Mouse (Mus musculus) intestine, embryonic 14.5 days (tissue): ENCODE measurements around the gene Sod2. TPM values are rescaled to one million over a fixed set of nuclear protein-coding genes. Genes with fewer than 3 reads are reported as not detected.
"Not testable (repeated sequence)": the region's sequence is repeated elsewhere in the genome, so short reads cannot be mapped to it uniquely, and the experiment has no call there.

ENCODE experiments used
- ATAC-seq: fragments of 200-750 bp; cut with Nextera tagmentation; replicated peaks from 2 replicates; pipeline ENCODE4 v1.8.0; 2017; ENCODE audit warnings: low read depth, moderate number of reproducible peaks, moderate TSS enrichment, moderate library complexity; ENCODE audit not compliant: low FRiP score, low TSS enrichment
- DNase-seq: peaks from one replicate; pipeline ENCODE4 v3.0.0-alpha.2; 2018; ENCODE audit warnings: low spot score
- H3K27ac ChIP-seq: fragments of 300-500 bp; sonication (generic); 2 replicates; pipeline ENCODE4 v1.5.1; 2014; ENCODE audit warnings: low read depth, mild to moderate bottlenecking, control low read depth
- H3K27me3 ChIP-seq: fragments of 300-500 bp; sonication (generic); replicated peaks from 2 replicates; pipeline ENCODE4 v1.6.1; 2014; ENCODE audit warnings: low read length, control low read depth; ENCODE audit not compliant: control insufficient read depth, insufficient read depth
- H3K36me3 ChIP-seq: fragments of 300-500 bp; sonication (generic); 2 replicates; pipeline ENCODE4 v1.6.1; 2014; ENCODE audit warnings: low read length, control low read depth; ENCODE audit not compliant: control insufficient read depth, insufficient read depth
- H3K4me1 ChIP-seq: fragments of 300-500 bp; sonication (generic); replicated peaks from 2 replicates; pipeline ENCODE4 v1.6.1; 2014; ENCODE audit warnings: low read length, control low read depth, mixed read lengths; ENCODE audit not compliant: control insufficient read depth, insufficient read depth
- H3K4me2 ChIP-seq: fragments of 300-500 bp; sonication (generic); 2 replicates; pipeline ENCODE4 v1.6.1; 2014; ENCODE audit warnings: low read length
- H3K4me3 ChIP-seq: fragments of 300-500 bp; sonication (generic); 2 replicates; pipeline ENCODE4 v1.5.1; 2014; ENCODE audit warnings: low read depth, low read length, control low read depth, mixed read lengths
- H3K9ac ChIP-seq: fragments of 300-500 bp; sonication (generic); 2 replicates; pipeline ENCODE4 v1.6.1; 2014; ENCODE audit warnings: mild to moderate bottlenecking, low read length
- H3K9me3 ChIP-seq: fragments of 300-500 bp; sonication (generic); 2 replicates; pipeline ENCODE4 v1.6.1; 2016; ENCODE audit warnings: low read length, control low read depth; ENCODE audit not compliant: control insufficient read depth
- WGBS: fragments of 180-500 bp; shearing (Covaris S2); extraction: QIAGEN DNeasy Blood & Tissue Kit; methylation state at CpG from one replicate; pipeline ENCODE4 v1.1.7; 2014; 5-methylcytosine and 5-hydroxymethylcytosine counted together
- polyA plus RNA-seq: library from polyadenylated mRNA; unstranded; fragments of >200 nt; fragmentation: Nextera tagmentation; extraction: Ambion mirVana; gene quantifications from 2 replicates; pipeline ENCODE4 v1.2.1, GENCODE M21; 2014

Gene Sod2
- polyA plus RNA-seq, 1 experiment from 2014 or later, result 149 TPM

GRCm38 (mm10) chr17:13002243-13002642, 4.4 kb upstream of the Sod2 start:
- H3K36me3 ChIP-seq, DNase-seq, ATAC-seq, H3K27ac ChIP-seq, H3K27me3 ChIP-seq, H3K4me3 ChIP-seq, H3K9me3 ChIP-seq, H3K4me2 ChIP-seq, H3K4me1 ChIP-seq, H3K9ac ChIP-seq: not testable (repeated sequence)
- 90% methylated on average over 5 of the region's 5 CpGs for WGBS

- H3K36me3 ChIP-seq, H3K9ac ChIP-seq, ATAC-seq, H3K9me3 ChIP-seq, DNase-seq, H3K27ac ChIP-seq, H3K4me2 ChIP-seq, H3K27me3 ChIP-seq, H3K4me3 ChIP-seq: not testable (repeated sequence)
- 71% methylated on average over 2 of the region's 2 CpGs for WGBS
- H3K4me1 ChIP-seq, result peaks cover 10% of the 10 kb centered on the region
These were observed 2.2 kb upstream of the Sod2 start for GRCm38 (mm10) chr17:13004436-13004835.

- Histone ChIP-seq H3K4me2 (peak overlapping the region; percentile 60), H3K27me3 (no peaks in the 10 kb centered on the region), H3K9me3 (no peaks in the 10 kb centered on the region), H3K4me3 (peak overlapping the region; percentile 52), H3K9ac (0 out of 2 replicates have a peak overlapping the region, but pooled peaks have one; percentile 32), H3K36me3 (peaks cover 10% of the 10 kb centered on the region; the same call in 1 of the 2 replicates), H3K27ac (peak overlapping the region; percentile 54; the same call in 1 of the 2 replicates), H3K4me1 (peaks cover 10% of the 10 kb centered on the region)
- 45% methylated on average over 5 of the region's 5 CpGs for WGBS
- DNase-seq (no peak), ATAC-seq (no peak)
These were observed 338 bp downstream of the Sod2 start for GRCm38 (mm10) chr17:13006984-13007383.

- no peaks in the 10 kb centered on the region for H3K9me3 ChIP-seq
- peak overlapping the region; percentile 54 for H3K27ac ChIP-seq
- ATAC-seq, result peak; percentile 97
- peak overlapping the region; percentile 40 for H3K9ac ChIP-seq
- peak overlapping the region; percentile 60 for H3K4me2 ChIP-seq
- peak overlapping the region; percentile 52 for H3K4me3 ChIP-seq
- no peaks in the 10 kb centered on the region for H3K27me3 ChIP-seq
- under 1% methylated on average over 75 of the region's 76 CpGs for WGBS
- peak; percentile 98 for DNase-seq
- H3K4me1 ChIP-seq, result peaks cover 10% of the 10 kb centered on the region
- peaks cover 18% of the 10 kb centered on the region; the same call in 1 of the 2 replicates for H3K36me3 ChIP-seq
These were observed 1.2 kb downstream of the Sod2 start for GRCm38 (mm10) chr17:13007730-13008425.

- H3K27me3 ChIP-seq, result no peaks in the 10 kb centered on the region
- H3K27ac ChIP-seq, result peak overlapping the region; percentile 54; the same call in 1 of the 2 replicates
- peaks cover 10% of the 10 kb centered on the region for H3K4me1 ChIP-seq
- DNase-seq, result no peak
- WGBS, result 5% methylated on average over 10 of the region's 10 CpGs
- peak overlapping the region; percentile 52 for H3K4me3 ChIP-seq
- peaks cover 25% of the 10 kb centered on the region for H3K36me3 ChIP-seq
- ATAC-seq, result no peak
- H3K9ac ChIP-seq, result peak overlapping the region; percentile 40
- no peaks in the 10 kb centered on the region for H3K9me3 ChIP-seq
- H3K4me2 ChIP-seq, result peak overlapping the region; percentile 60
These were observed 1.9 kb downstream of the Sod2 start for GRCm38 (mm10) chr17:13008528-13008927.

GRCm38 (mm10) chr17:13009887-13010286, 3.2 kb downstream of the Sod2 start:
- Histone ChIP-seq H3K27me3 (no peaks in the 10 kb centered on the region), H3K4me2 (no peak overlapping the region), H3K27ac (no peak overlapping the region), H3K4me1 (peaks cover 10% of the 10 kb centered on the region), H3K9ac (no peak overlapping the region), H3K4me3 (no peak overlapping the region), H3K9me3 (no peaks in the 10 kb centered on the region), H3K36me3 (peaks cover 38% of the 10 kb centered on the region)
- ATAC-seq (no peak), DNase-seq (no peak)
- WGBS, result 29% methylated on average over 3 of the region's 3 CpGs

- Histone ChIP-seq H3K9ac (no peak overlapping the region), H3K27ac (no peak overlapping the region), H3K4me3 (no peak overlapping the region), H3K4me1 (peaks cover 8% of the 10 kb centered on the region), H3K27me3 (no peaks in the 10 kb centered on the region), H3K36me3 (peaks cover 50% of the 10 kb centered on the region), H3K4me2 (no peak overlapping the region), H3K9me3 (no peaks in the 10 kb centered on the region)
- DNase-seq, result no peak
- ATAC-seq, result no peak
- 74% methylated on average over 3 of the region's 3 CpGs for WGBS
These were observed 6.7 kb downstream of the Sod2 start for GRCm38 (mm10) chr17:13013316-13013715.

- not testable (repeated sequence) for H3K27me3 ChIP-seq, ATAC-seq, H3K9ac ChIP-seq, DNase-seq, H3K27ac ChIP-seq, H3K9me3 ChIP-seq, H3K4me2 ChIP-seq, H3K4me3 ChIP-seq, H3K36me3 ChIP-seq, H3K4me1 ChIP-seq
- WGBS, result 87% methylated on average over 3 of the region's 12 CpGs
These were observed 30.1 kb downstream of the Sod2 start for GRCm38 (mm10) chr17:13036627-13037192.
